Mouse (Mus musculus) bone marrow macrophage, adult 2 months (primary cell): ENCODE measurements around the gene Cadps.

Source experiments
- CTCF ChIP-seq: IDR thresholded peaks from 2 replicates; pipeline ENCODE4 v1.5.1; 2012; ENCODE audit warnings: low read depth, mild to moderate bottlenecking, low read length, moderate library complexity
- POLR2A ChIP-seq: IDR thresholded peaks from 2 replicates; pipeline ENCODE4 v1.6.1; 2012; ENCODE audit warnings: mild to moderate bottlenecking, low read depth, low read length, borderline replicate concordance

DNA sequence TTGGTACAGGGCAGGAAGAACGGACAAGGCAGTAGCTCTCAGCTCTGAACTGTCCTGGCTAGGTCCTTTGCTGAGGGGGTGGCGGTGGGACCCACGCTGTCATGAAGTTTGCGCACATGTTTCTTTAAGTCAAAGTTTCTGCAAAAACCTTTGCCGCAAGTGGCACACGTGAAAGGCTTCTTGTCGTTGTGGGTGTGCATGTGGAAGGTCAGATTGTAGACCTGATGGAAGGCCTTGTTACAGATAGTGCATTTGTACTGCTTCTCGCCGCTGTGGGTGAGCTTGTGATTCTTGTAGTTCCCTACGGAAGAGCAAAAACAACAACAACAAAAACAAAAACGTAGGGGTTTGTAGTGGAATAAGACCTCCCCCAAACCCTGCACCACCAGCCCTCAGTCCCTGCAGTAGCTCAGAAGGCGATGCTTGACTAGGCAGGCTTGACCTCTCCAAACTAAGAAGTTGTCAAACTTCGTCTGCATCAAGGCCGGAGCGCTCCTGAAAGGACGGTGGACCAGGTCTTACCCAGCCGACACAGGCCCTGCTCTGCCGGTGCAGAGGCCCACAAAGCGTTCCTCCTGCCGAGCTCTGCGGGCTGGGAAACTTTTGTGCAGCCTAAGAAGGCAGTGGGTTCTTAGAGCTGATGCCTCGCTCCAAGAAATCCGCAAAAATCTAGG lies 480.3 kb downstream of the Cadps start:
- TF ChIP-seq CTCF: no peak
- no peak for TF ChIP-seq POLR2A
